Mouse (Mus musculus): ENCODE measurements around the gene Aebp1. TPM values are rescaled to one million over a fixed set of nuclear protein-coding genes. Genes with fewer than 3 reads are reported as not detected.

Gene Aebp1
- polyA plus RNA-seq, 1 experiment from 2014 or later: 37.6 TPM

DNA sequence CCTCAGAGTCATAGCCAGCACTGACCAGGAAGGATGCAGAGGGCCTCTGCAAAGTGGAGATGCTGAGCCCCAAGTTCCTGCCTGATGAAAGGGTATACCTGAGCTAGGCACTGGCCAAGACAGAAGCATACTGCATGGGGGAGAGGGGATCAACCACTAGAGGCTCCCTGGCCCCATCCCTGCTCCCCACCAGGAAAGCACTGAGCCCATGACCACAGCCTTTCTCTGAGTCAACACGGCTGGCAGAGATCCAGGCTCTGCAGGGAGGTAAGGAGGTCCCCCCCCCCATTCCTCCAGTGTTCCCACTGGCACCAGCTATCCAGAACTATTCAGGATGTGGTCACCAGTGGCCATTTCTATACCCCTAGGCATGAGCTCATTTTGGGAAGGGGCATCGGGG, 12.4 kb upstream of the Aebp1 start:
- ATAC-seq (replicated peaks; ENCODE audit: low FRiP score, low TSS enrichment, low read depth) (no peak), DNase-seq (ENCODE audit: low spot score) (no peak)
- WGBS: 58% methylated on average over 2 of the region's 2 CpGs
- Histone ChIP-seq H3K9ac (ENCODE audit: low read length) (no peak overlapping the region), H3K4me3 (ENCODE audit: low read depth, low read length) (no peak overlapping the region), H3K27me3 (replicated peaks; ENCODE audit: control insufficient read depth, insufficient read depth, low read length) (no peaks in the 10 kb centered on the region), H3K36me3 (ENCODE audit: control insufficient read depth, insufficient read depth, low read length) (no peaks in the 10 kb centered on the region), H3K9me3 (ENCODE audit: control insufficient read depth, low read length) (no peaks in the 10 kb centered on the region), H3K27ac (ENCODE audit: low read depth) (no peak overlapping the region), H3K4me1 (replicated peaks; ENCODE audit: control insufficient read depth, insufficient read depth, low read length) (no peaks in the 10 kb centered on the region), H3K4me2 (ENCODE audit: low read length) (no peak overlapping the region)

DNA sequence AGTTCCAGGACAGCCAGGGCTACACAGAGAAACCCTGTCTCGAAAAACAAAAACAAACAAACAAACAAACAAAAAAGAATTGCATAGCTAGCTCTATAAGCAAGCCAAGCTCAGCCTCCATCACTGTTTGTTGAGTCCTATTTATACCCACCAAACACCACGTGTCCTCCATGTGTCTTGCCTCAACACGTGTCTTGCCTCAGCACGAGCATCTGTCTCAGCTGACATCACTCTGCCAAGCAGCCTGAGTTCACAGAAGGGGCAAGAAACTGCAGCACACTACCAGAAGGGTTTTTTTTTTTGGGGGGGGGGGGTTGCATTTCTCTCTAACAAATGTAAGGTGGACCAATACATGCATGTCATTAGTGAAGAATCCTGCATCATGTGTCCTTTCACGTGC, 11.3 kb upstream of the Aebp1 start:
- Histone ChIP-seq H3K4me2 (ENCODE audit: low read length) (no peak overlapping the region), H3K27ac (ENCODE audit: low read depth) (no peak overlapping the region), H3K4me1 (replicated peaks; ENCODE audit: control insufficient read depth, insufficient read depth, low read length) (no peaks in the 10 kb centered on the region), H3K9ac (ENCODE audit: low read length) (no peak overlapping the region), H3K36me3 (ENCODE audit: control insufficient read depth, insufficient read depth, low read length) (no peaks in the 10 kb centered on the region), H3K4me3 (ENCODE audit: low read depth, low read length) (no peak overlapping the region), H3K9me3 (ENCODE audit: control insufficient read depth, low read length) (no peaks in the 10 kb centered on the region), H3K27me3 (replicated peaks; ENCODE audit: control insufficient read depth, insufficient read depth, low read length) (no peaks in the 10 kb centered on the region)
- ATAC-seq (replicated peaks; ENCODE audit: low FRiP score, low TSS enrichment, low read depth): no peak
- DNase-seq (ENCODE audit: low spot score): no peak
- WGBS: 50% methylated on average over 5 of the region's 5 CpGs

DNA sequence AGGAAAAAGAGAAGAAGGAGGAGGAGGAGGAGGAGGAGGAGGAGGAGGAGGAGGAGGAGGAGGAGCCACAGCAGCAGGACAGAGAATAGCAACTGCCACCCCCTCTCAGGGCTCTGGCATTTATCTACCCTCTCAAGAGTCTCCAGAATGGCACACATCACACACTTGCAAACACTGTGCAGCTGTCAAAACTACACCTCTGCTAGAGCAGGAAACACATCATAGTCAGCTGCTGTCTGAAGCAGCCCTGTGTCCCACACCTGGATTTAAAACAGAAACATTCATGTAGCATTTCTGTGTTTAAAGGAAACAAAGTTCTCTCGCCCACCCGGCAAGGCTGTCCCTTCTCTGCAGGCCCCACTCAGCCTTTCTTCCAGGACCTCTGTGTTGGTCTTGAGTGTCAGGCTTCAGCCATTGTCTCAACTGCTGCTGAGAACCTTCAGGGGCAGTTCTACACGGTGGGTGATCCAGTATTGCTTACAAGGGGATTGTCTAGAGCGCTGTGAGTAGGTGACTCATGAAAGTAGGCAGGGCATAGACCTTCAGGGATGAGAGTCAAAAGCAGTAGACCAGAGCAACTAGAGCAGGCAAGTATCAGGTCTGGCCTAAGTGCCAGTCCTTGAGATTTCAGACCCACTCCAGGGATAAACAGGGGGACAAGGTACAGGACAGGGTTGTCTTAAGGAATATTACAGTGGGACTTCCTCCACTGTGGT, 10.6 kb upstream of the Aebp1 start:
- Histone ChIP-seq H3K9me3 (ENCODE audit: control insufficient read depth, low read length) (no peaks in the 10 kb centered on the region), H3K4me1 (replicated peaks; ENCODE audit: control insufficient read depth, insufficient read depth, low read length) (no peaks in the 10 kb centered on the region), H3K4me2 (ENCODE audit: low read length) (no peak overlapping the region), H3K36me3 (ENCODE audit: control insufficient read depth, insufficient read depth, low read length) (no peaks in the 10 kb centered on the region), H3K27me3 (replicated peaks; ENCODE audit: control insufficient read depth, insufficient read depth, low read length) (no peaks in the 10 kb centered on the region), H3K4me3 (ENCODE audit: low read depth, low read length) (no peak overlapping the region), H3K27ac (ENCODE audit: low read depth) (no peak overlapping the region), H3K9ac (ENCODE audit: low read length) (no peak overlapping the region)
- ATAC-seq (replicated peaks; ENCODE audit: low FRiP score, low TSS enrichment, low read depth): no peak
- WGBS: 49% methylated on average over 4 of the region's 4 CpGs
- DNase-seq (ENCODE audit: low spot score): no peak

DNA sequence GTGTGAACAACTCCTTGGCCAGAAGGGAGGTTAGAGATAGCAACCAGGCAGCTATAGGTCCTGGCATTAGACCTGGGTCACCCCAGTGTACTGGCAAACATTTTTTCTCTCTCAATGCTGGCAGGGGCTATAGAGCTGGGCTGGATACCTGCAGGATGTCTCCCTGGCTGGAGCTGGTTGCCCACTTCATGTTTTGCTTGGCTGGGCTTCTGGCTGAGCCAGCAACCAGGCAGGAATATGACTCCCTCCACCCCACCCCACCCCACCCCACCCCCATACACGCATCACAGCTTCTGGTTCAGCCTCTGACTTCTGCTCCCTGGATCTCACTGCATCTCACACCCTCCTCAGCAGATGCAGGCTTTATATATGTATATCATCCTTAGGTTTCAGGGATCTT, 9.4 kb upstream of the Aebp1 start:
- ATAC-seq (replicated peaks; ENCODE audit: low FRiP score, low TSS enrichment, low read depth): no peak
- no peak overlapping the region for H3K9ac ChIP-seq (ENCODE audit: low read length)

DNA sequence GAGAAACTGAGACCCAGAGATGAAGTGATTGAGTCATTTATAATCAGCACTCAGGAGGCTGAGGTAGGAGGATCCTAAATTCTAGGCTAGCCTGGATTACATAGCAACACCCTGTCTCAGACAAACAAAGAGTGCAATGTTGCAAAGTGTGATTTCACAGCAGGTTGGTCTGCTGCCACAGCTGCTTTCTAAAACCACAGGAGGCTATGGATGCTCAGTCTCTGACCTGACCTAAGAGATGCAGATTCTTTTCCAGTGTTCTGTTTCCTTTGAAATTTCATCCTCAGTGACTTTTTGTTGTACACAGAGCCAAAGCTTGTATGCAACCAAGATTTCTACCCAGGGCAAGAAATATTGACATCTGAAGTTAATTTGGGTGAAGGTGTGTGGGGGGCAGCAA, 6.3 kb upstream of the Aebp1 start:
- H3K4me3 ChIP-seq (ENCODE audit: low read depth, low read length): no peak overlapping the region
- no peak overlapping the region for H3K27ac ChIP-seq (ENCODE audit: low read depth)
- no peak overlapping the region for H3K9ac ChIP-seq (ENCODE audit: low read length)

More for the DNA sequence above, 9.4 kb upstream of the Aebp1 start:
- no peak overlapping the region for H3K4me3 ChIP-seq (ENCODE audit: low read depth, low read length)
- H3K27me3 ChIP-seq (replicated peaks; ENCODE audit: control insufficient read depth, insufficient read depth, low read length): no peaks in the 10 kb centered on the region
- DNase-seq (ENCODE audit: low spot score): no peak
- whole genome bisulfite sequencing: 31% methylated on average over 1 of the region's 1 CpGs
- H3K4me2 ChIP-seq (ENCODE audit: low read length): no peak overlapping the region
- no peak overlapping the region for H3K27ac ChIP-seq (ENCODE audit: low read depth)
- H3K9me3 ChIP-seq (ENCODE audit: control insufficient read depth, low read length): no peaks in the 10 kb centered on the region
- H3K36me3 ChIP-seq (ENCODE audit: control insufficient read depth, insufficient read depth, low read length): no peaks in the 10 kb centered on the region
- H3K4me1 ChIP-seq (replicated peaks; ENCODE audit: control insufficient read depth, insufficient read depth, low read length): no peaks in the 10 kb centered on the region

DNA sequence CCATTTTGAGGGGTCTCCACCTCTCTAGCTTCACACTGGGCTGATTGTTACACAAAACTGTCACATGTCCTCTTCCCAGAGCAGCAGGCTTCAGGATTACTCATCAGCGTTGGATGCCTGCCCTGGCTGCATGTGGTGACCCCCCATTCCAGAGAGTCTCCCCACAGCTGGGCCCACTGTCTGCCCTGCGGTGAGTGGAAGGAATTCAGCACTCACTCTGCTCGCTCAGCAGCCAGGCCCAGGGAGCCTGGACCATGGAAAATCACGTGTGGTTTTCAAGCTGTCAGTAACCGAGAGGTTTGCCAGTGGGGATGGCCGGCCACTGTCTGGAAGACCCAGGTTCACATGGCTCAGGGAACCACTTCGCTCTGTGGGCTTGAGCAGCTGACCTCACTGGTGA, 5.8 kb upstream of the Aebp1 start:
- 42% methylated on average over 7 of the region's 7 CpGs for WGBS
- H3K9me3 ChIP-seq (ENCODE audit: control insufficient read depth, low read length): no peaks in the 10 kb centered on the region; the same call in 1 of the 2 replicates
- H3K27ac ChIP-seq (ENCODE audit: low read depth): 0 out of 2 replicates have a peak overlapping the region, but pooled peaks have one; percentile 27
- ATAC-seq (replicated peaks; ENCODE audit: low FRiP score, low TSS enrichment, low read depth): no peak
- DNase-seq (ENCODE audit: low spot score): no peak
- no peaks in the 10 kb centered on the region; the same call in 1 of the 2 replicates for H3K27me3 ChIP-seq (replicated peaks; ENCODE audit: control insufficient read depth, insufficient read depth, low read length)
- H3K36me3 ChIP-seq (ENCODE audit: control insufficient read depth, insufficient read depth, low read length): no peaks in the 10 kb centered on the region
- no peak overlapping the region for H3K9ac ChIP-seq (ENCODE audit: low read length)
- H3K4me1 ChIP-seq (replicated peaks; ENCODE audit: control insufficient read depth, insufficient read depth, low read length): peaks cover 1% of the 10 kb centered on the region; the same call in 1 of the 2 replicates
- no peak overlapping the region for H3K4me3 ChIP-seq (ENCODE audit: low read depth, low read length)
- no peak overlapping the region for H3K4me2 ChIP-seq (ENCODE audit: low read length)

More for the DNA sequence above, 6.3 kb upstream of the Aebp1 start:
- no peaks in the 10 kb centered on the region for H3K27me3 ChIP-seq (replicated peaks; ENCODE audit: control insufficient read depth, insufficient read depth, low read length)
- DNase-seq (ENCODE audit: low spot score) (no peak), ATAC-seq (replicated peaks; ENCODE audit: low FRiP score, low TSS enrichment, low read depth) (no peak)
- no peaks in the 10 kb centered on the region for H3K4me1 ChIP-seq (replicated peaks; ENCODE audit: control insufficient read depth, insufficient read depth, low read length)
- H3K36me3 ChIP-seq (ENCODE audit: control insufficient read depth, insufficient read depth, low read length): no peaks in the 10 kb centered on the region
- H3K4me2 ChIP-seq (ENCODE audit: low read length): no peak overlapping the region
- H3K9me3 ChIP-seq (ENCODE audit: control insufficient read depth, low read length): no peaks in the 10 kb centered on the region; the same call in 1 of the 2 replicates

DNA sequence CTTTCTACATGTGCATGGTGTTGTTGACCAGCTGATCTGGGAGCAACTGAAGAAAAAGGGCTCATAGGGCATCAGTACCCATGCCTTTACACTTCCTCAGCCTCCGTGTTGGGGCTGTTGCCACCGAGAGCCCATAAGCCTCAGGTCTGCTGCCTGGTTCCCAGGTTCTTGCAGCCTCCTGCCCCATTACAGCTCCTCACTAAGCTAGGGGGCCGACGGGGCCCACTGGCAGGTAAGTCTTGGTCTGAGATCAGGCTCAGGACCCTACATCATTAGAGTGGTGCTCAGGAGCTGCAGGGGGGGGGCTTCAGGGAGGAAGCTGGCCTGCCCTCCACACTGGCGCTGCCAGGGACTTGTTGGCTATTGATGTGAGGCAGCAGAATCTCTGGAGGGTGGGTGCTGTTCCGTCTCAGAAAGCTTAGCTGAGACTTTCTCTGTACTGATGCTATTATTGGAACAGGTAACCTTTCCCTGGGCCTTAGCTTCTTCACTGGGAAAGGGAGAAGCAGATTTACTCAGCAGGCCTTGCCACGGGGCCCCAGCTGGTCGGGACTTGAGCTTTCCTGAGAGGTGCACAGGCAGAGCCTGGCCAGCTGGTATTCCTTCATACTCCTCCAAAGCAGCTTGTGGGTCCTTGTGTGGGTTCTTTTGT, 5.1 kb upstream of the Aebp1 start:
- WGBS: 76% methylated on average over 8 of the region's 8 CpGs
- DNase-seq (ENCODE audit: low spot score) (no peak), ATAC-seq (replicated peaks; ENCODE audit: low FRiP score, low TSS enrichment, low read depth) (no peak)
- no peaks in the 10 kb centered on the region; the same call in 1 of the 2 replicates for H3K27me3 ChIP-seq (replicated peaks; ENCODE audit: control insufficient read depth, insufficient read depth, low read length)
- no peak overlapping the region for H3K27ac ChIP-seq (ENCODE audit: low read depth)
- no peaks in the 10 kb centered on the region; the same call in 1 of the 2 replicates for H3K9me3 ChIP-seq (ENCODE audit: control insufficient read depth, low read length)
- no peak overlapping the region for H3K4me2 ChIP-seq (ENCODE audit: low read length)
- no peak overlapping the region for H3K4me3 ChIP-seq (ENCODE audit: low read depth, low read length)
- no peak overlapping the region for H3K9ac ChIP-seq (ENCODE audit: low read length)
- H3K36me3 ChIP-seq (ENCODE audit: control insufficient read depth, insufficient read depth, low read length): no peaks in the 10 kb centered on the region
- peaks cover 7% of the 10 kb centered on the region for H3K4me1 ChIP-seq (replicated peaks; ENCODE audit: control insufficient read depth, insufficient read depth, low read length)

DNA sequence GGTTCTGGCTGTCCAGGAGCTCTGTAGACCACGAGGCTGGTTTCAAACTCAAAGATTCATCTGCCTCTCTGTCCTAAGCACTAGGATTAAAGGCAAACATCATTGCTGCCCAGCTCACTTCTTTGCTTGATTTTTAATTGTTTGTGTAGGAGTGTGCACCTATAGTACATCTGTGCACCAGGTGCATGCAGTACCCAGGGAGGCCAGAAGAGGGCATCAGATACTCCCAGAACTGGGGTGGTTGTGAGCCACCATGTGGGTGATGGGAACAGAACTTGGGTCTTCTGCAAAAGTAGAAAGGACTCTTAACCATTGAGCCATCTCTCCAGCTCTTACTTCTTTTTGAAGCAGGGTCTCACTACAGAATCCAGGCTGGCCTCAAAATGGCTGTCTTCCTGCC, 3.0 kb upstream of the Aebp1 start:
- 90% methylated on average over 1 of the region's 1 CpGs for WGBS
- no peak for ATAC-seq (replicated peaks; ENCODE audit: low FRiP score, low TSS enrichment, low read depth)

More for the DNA sequence above, 3.0 kb upstream of the Aebp1 start:
- Histone ChIP-seq H3K4me1 (replicated peaks; ENCODE audit: control insufficient read depth, insufficient read depth, low read length) (peaks cover 10% of the 10 kb centered on the region), H3K36me3 (ENCODE audit: control insufficient read depth, insufficient read depth, low read length) (no peaks in the 10 kb centered on the region), H3K9ac (ENCODE audit: low read length) (no peak overlapping the region), H3K27me3 (replicated peaks; ENCODE audit: control insufficient read depth, insufficient read depth, low read length) (no peaks in the 10 kb centered on the region; the same call in 1 of the 2 replicates), H3K9me3 (ENCODE audit: control insufficient read depth, low read length) (no peaks in the 10 kb centered on the region; the same call in 1 of the 2 replicates), H3K27ac (ENCODE audit: low read depth) (no peak overlapping the region), H3K4me2 (ENCODE audit: low read length) (no peak overlapping the region), H3K4me3 (ENCODE audit: low read depth, low read length) (no peak overlapping the region)
- no peak for DNase-seq (ENCODE audit: low spot score)

All from intestine, embryonic 14.5 days (tissue).